Mouse (Mus musculus): ENCODE measurements around the gene Kif23. TPM values are rescaled to one million over a fixed set of nuclear protein-coding genes. Genes with fewer than 3 reads are reported as not detected.

The Kif23 gene
- 0.33 and 0.46 TPM in 2 replicates for polyA plus RNA-seq (2021; fragmentation: Nextera tagmentation)
- long read RNA-seq, experiment 1, partial matches to known transcripts = 1 of 1 reads
- long read RNA-seq, experiment 1, other reads (novel, unspliced or antisense) = 0 of 1 reads
- long read RNA-seq, experiment 2, partial matches to known transcripts = 0 of 1 reads
- long read RNA-seq, experiment 2, other reads (novel, unspliced or antisense) = 1 of 1 reads

GRCm38 (mm10) chr9:61946623-61947401 is at the start of gene Kif23:
TSS of gene Kif23 (minus strand) at chr9:61946774.

GRCm38 (mm10) chr9:61914203-61914916 is 32.2 kb downstream of the Kif23 start, which contains the start of gene Rplp1:
TSS of gene Rplp1 (minus strand) at chr9:61914542.

Other genes with a start within 250 kb of the Kif23 start
- gene Rplp1, start 32.2 kb downstream of the Kif23 start, polyA plus RNA-seq (2021; fragmentation: Nextera tagmentation) = 3,662 and 4,164 TPM in 2 replicates
- 3.9 and 8.2 TPM in 2 replicates for gene Paqr5, start 80.1 kb upstream of the Kif23 start, polyA plus RNA-seq (2021; fragmentation: Nextera tagmentation)
- 7.6 and 7.9 TPM in 2 replicates for gene Glce, start 175.9 kb upstream of the Kif23 start, polyA plus RNA-seq (2021; fragmentation: Nextera tagmentation)

All from layer of hippocampus, adult 6 months (tissue).